Mouse (Mus musculus) heart, postnatal 0 days (tissue): ENCODE results near the gene Cbx5.

ENCODE experiments used
- CTCF ChIP-seq: IDR thresholded peaks from 2 replicates; pipeline ENCODE4 v1.5.1; 2016; ENCODE audit warnings: antibody characterized with exemption, control low read depth, low read depth
- EP300 ChIP-seq: IDR thresholded peaks from 2 replicates; pipeline ENCODE4 v1.6.1; 2016; ENCODE audit warnings: antibody characterized with exemption, low read depth

DNA sequence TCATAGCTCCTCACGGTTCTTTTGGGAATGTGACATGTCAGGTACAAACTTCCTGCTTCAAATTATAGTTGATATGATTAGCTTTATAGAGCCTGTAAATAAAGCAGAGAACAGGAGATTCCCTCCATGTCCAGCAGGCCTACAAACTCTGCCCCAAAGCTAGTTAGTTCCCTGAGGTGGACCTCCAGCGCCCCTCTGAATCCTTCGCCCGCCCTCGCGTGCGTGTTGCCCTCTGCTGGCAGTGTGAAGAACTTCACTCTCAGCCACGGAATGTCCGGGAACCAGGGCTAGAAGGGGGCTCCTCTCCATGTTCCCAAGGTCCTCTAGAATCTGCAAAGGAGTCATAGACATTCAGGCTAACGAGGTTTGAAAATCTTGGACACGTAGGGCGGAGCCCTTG is 61.5 kb downstream of the Cbx5 start:
- TF ChIP-seq CTCF (peak; percentile 72), EP300 (no peak)
